Comparison of ENCODE assay signal across 7 mouse cellular contexts in genomic region chr16:16358481-16359100, GRCm38 (mm10). TPM values are rescaled to one million over a fixed set of nuclear protein-coding genes. Genes with fewer than 3 reads are reported as not detected.
DNase-seq lines count a peak whose midpoint lies in the region; ATAC-seq and TF ChIP-seq lines count a peak whose summit lies in the region.

TSS of gene Dnm1l (minus strand) at chr16:16358959.

- under 1% methylated on average over 55 of the region's 55 CpGs for WGBS in embryonic facial prominence, embryonic 10.5 days
- WGBS in intestine, postnatal 0 days, result under 1% methylated on average over 55 of the region's 55 CpGs
- WGBS in midbrain, embryonic 12.5 days, result under 1% methylated on average over 55 of the region's 55 CpGs
- WGBS in small intestine, adult 2 months, result under 1% methylated on average over 55 of the region's 55 CpGs

- peak; percentile 96 for DNase-seq in adrenal gland, postnatal 10 days
- peak; percentile 92 for DNase-seq in embryonic facial prominence, embryonic 10.5 days (ENCODE audit: low spot score)
- peak; percentile 55 for DNase-seq in gonadal fat pad, adult 2 months (ENCODE audit: low read depth)
- peak; percentile 93 for DNase-seq in left cerebral cortex, postnatal 4 days

- peak within 1 kb of the TSS; percentile 70 for H3K4me2 ChIP-seq in intestine, postnatal 0 days (replicated peaks; ENCODE audit: low read depth)
- peak within 1 kb of the TSS; percentile 61 for H3K4me2 ChIP-seq in midbrain, embryonic 12.5 days (replicated peaks)

- TF ChIP-seq POLR2A in small intestine, adult 2 months (IDR thresholded peaks at IDR 0.05; ENCODE audit: low read depth, low read length), result peak; percentile 88

- peaks cover 2% of the 10 kb centered on the region; the same call in 1 of the 2 replicates for H3K36me3 ChIP-seq in embryonic facial prominence, embryonic 10.5 days (replicated peaks)
- H3K36me3 ChIP-seq in intestine, postnatal 0 days (ENCODE audit: control insufficient read depth, insufficient read depth), result no peaks in the 10 kb centered on the region
- no peaks in the 10 kb centered on the region for H3K36me3 ChIP-seq in midbrain, embryonic 12.5 days
- H3K36me3 ChIP-seq in small intestine, adult 2 months (ENCODE audit: control insufficient read depth, insufficient read depth, low read length), result no peaks in the 10 kb centered on the region

- H3K9ac ChIP-seq in intestine, postnatal 0 days (ENCODE audit: low read depth, low read length), result peak within 1 kb of the TSS; percentile 82
- peak within 1 kb of the TSS; percentile 87 for H3K9ac ChIP-seq in midbrain, embryonic 12.5 days (replicated peaks)

- intact Hi-C loops in left cerebral cortex, postnatal 4 days (cut with DNase I), result loop anchor here (10.0 kb wide), 1 partner anchor 226 kb away; no protein-coding TSS in a partner anchor

- TF ChIP-seq CTCF in intestine, postnatal 0 days (IDR thresholded peaks at IDR 0.05; ENCODE audit: low read depth), result peak; percentile 76
- peak; percentile 36; the same call in 1 of the 2 replicates for TF ChIP-seq CTCF in small intestine, adult 2 months (IDR thresholded peaks at IDR 0.05; ENCODE audit: extremely low read depth, insufficient read length, insufficient replicate concordance, low read depth, low read length)

- no peaks in the 10 kb centered on the region for H3K9me3 ChIP-seq in embryonic facial prominence, embryonic 10.5 days
- no peaks in the 10 kb centered on the region for H3K9me3 ChIP-seq in intestine, postnatal 0 days (ENCODE audit: control insufficient read depth)
- H3K9me3 ChIP-seq in midbrain, embryonic 12.5 days, result no peaks in the 10 kb centered on the region

- peak within 1 kb of the TSS; percentile 90 for H3K27ac ChIP-seq in embryonic facial prominence, embryonic 10.5 days (replicated peaks)
- H3K27ac ChIP-seq in intestine, postnatal 0 days (ENCODE audit: low read depth, low read length), result peak within 1 kb of the TSS; percentile 94
- peak within 1 kb of the TSS; percentile 89 for H3K27ac ChIP-seq in midbrain, embryonic 12.5 days (replicated peaks)
- H3K27ac ChIP-seq in small intestine, adult 2 months (ENCODE audit: insufficient read depth, low read depth, low read length), result peak within 1 kb of the TSS; percentile 85

- ATAC-seq in intestine, postnatal 0 days, result peak; percentile 99
- peak; percentile 99 for ATAC-seq in midbrain, embryonic 12.5 days (ENCODE audit: low FRiP score, low read depth)

- H3K4me1 ChIP-seq in embryonic facial prominence, embryonic 10.5 days, result peaks cover 4% of the 10 kb centered on the region
- H3K4me1 ChIP-seq in intestine, postnatal 0 days (replicated peaks; ENCODE audit: control insufficient read depth, insufficient read depth, low read length), result 0 out of 2 replicates have a peak, but pooled peaks cover 2% of the 10 kb centered on the region
- H3K4me1 ChIP-seq in midbrain, embryonic 12.5 days, result 0 out of 2 replicates have a peak, but pooled peaks cover 8% of the 10 kb centered on the region
- H3K4me1 ChIP-seq in small intestine, adult 2 months (ENCODE audit: control insufficient read depth, insufficient read depth, insufficient read length, low read length), result no peaks in the 10 kb centered on the region; the same call in 1 of the 2 replicates

- H3K27me3 ChIP-seq in embryonic facial prominence, embryonic 10.5 days (replicated peaks; ENCODE audit: low read depth, poor library complexity, severe bottlenecking), result no peaks in the 10 kb centered on the region
- no peaks in the 10 kb centered on the region for H3K27me3 ChIP-seq in intestine, postnatal 0 days (replicated peaks; ENCODE audit: control insufficient read depth, insufficient read depth, low read length)
- H3K27me3 ChIP-seq in midbrain, embryonic 12.5 days, result no peaks in the 10 kb centered on the region
- no peaks in the 10 kb centered on the region for H3K27me3 ChIP-seq in small intestine, adult 2 months (ENCODE audit: control insufficient read depth, insufficient read depth, low read length)

- peak within 1 kb of the TSS; percentile 70 for H3K4me3 ChIP-seq in embryonic facial prominence, embryonic 10.5 days
- H3K4me3 ChIP-seq in intestine, postnatal 0 days (ENCODE audit: low read depth, low read length), result peak within 1 kb of the TSS; percentile 85
- peak within 1 kb of the TSS; percentile 81 for H3K4me3 ChIP-seq in midbrain, embryonic 12.5 days
- peak within 1 kb of the TSS; percentile 87 for H3K4me3 ChIP-seq in small intestine, adult 2 months (ENCODE audit: low read depth, low read length)

RNA-seq across cellular contexts. Expression of gene Dnm1l, which starts in this region (rescaled TPM):
- total RNA-seq in adrenal gland, postnatal 10 days (2021), result 10 to 100 TPM; 64.0 to 82.1 TPM
- polyA plus RNA-seq in embryonic facial prominence, embryonic 10.5 days (2016; fragmentation: Nextera tagmentation; extraction: Ambion mirVana), result 58.4 and 59.1 TPM in 2 replicates
- 16.2 and 19.7 TPM in 2 replicates for polyA plus RNA-seq in gonadal fat pad, adult 2 months (2012; rRNA removed)
- 43.5 and 45.6 TPM in 2 replicates for polyA plus RNA-seq in intestine, postnatal 0 days (2015; fragmentation: Nextera tagmentation; extraction: Ambion mirVana)
- total RNA-seq in left cerebral cortex, postnatal 4 days (2021), result 100 to 1,000 TPM; 181 to 184 TPM
- polyA plus RNA-seq in midbrain, embryonic 12.5 days (2016; fragmentation: Nextera tagmentation; extraction: Ambion mirVana), result 74.1 and 85.7 TPM in 2 replicates
- polyA plus RNA-seq in small intestine, adult 2 months (2012; rRNA removed), result 3.3 and 5.8 TPM in 2 replicates

Comparison
In these comparisons a context has a peak if more than half of its experiments do, and no peak if none do; other contexts are left out.
1. Peak in every context shown above with its lines: DNase-seq, ATAC-seq, H3K4me3 ChIP-seq and H3K27ac ChIP-seq.